Mouse (Mus musculus): ENCODE data around the gene Gm4858. TPM values are rescaled to one million over a fixed set of nuclear protein-coding genes. Genes with fewer than 3 reads are reported as not detected.

Gene Gm4858
- polyA plus RNA-seq, 1 experiment, result not detected

Other genes with a start within 250 kb of the Gm4858 start
- not detected in 2 replicates for gene Kprp, start 241.6 kb upstream of the Gm4858 start, polyA plus RNA-seq (2012; ENCODE audit: insufficient read depth, insufficient read length, missing spikeins)
- gene Lce1l, start 217.5 kb upstream of the Gm4858 start, polyA plus RNA-seq (2012; ENCODE audit: insufficient read depth, insufficient read length, missing spikeins), result not detected in 2 replicates
- gene 2310050C09Rik, start 198.6 kb upstream of the Gm4858 start, polyA plus RNA-seq (2012; ENCODE audit: insufficient read depth, insufficient read length, missing spikeins), result not detected in 2 replicates
- not detected in 2 replicates for gene Lce3a, start 142.6 kb upstream of the Gm4858 start, polyA plus RNA-seq (2012; ENCODE audit: insufficient read depth, insufficient read length, missing spikeins)
- not detected in 2 replicates for gene Lce3b, start 135.8 kb upstream of the Gm4858 start, polyA plus RNA-seq (2012; ENCODE audit: insufficient read depth, insufficient read length, missing spikeins)
- not detected in 2 replicates for gene Lce3c, start 124.3 kb upstream of the Gm4858 start, polyA plus RNA-seq (2012; ENCODE audit: insufficient read depth, insufficient read length, missing spikeins)
- not detected in 2 replicates for gene Lce3d, start 111.4 kb upstream of the Gm4858 start, polyA plus RNA-seq (2012; ENCODE audit: insufficient read depth, insufficient read length, missing spikeins)
- not detected in 2 replicates for gene Lce3e, start 101.8 kb upstream of the Gm4858 start, polyA plus RNA-seq (2012; ENCODE audit: insufficient read depth, insufficient read length, missing spikeins)
- gene Lce3f, start 76.6 kb upstream of the Gm4858 start, polyA plus RNA-seq (2012; ENCODE audit: insufficient read depth, insufficient read length, missing spikeins), result not detected in 2 replicates
- gene Crct1, start 53.1 kb upstream of the Gm4858 start, polyA plus RNA-seq (2012; ENCODE audit: insufficient read depth, insufficient read length, missing spikeins), result not detected in 2 replicates
- gene Lce1m, start 49.8 kb upstream of the Gm4858 start, polyA plus RNA-seq (2012; ENCODE audit: insufficient read depth, insufficient read length, missing spikeins), result 3.5 TPM in 1 of 2 replicates, not detected in the other
- not detected in 2 replicates for gene Crnn, start 76.0 kb downstream of the Gm4858 start, polyA plus RNA-seq (2012; ENCODE audit: insufficient read depth, insufficient read length, missing spikeins)
- 0.20 and 0.29 TPM in 2 replicates for gene Flg2, start 128.5 kb downstream of the Gm4858 start, polyA plus RNA-seq (2012; ENCODE audit: insufficient read depth, insufficient read length, missing spikeins)
- not detected in 2 replicates for gene Flg, start 204.7 kb downstream of the Gm4858 start, polyA plus RNA-seq (2012; ENCODE audit: insufficient read depth, insufficient read length, missing spikeins)